Mouse (Mus musculus): ENCODE data around the gene Tmem266.

Gene Tmem266

GRCm38 (mm10) chr9:55326515-55327233 is at the start of gene Tmem266, which contains the start of gene Nrg4:
TSS of gene Tmem266 (plus strand) at chr9:55326913.
TSS of gene Nrg4 (minus strand) at chr9:55326844.
- DNase-seq: peak; percentile 58 to 60

GRCm38 (mm10) chr9:55277562-55277961 is 49.2 kb upstream of the Tmem266 start:
- DNase-seq: no peak

- no peak for DNase-seq
These were observed 47.4 kb upstream of the Tmem266 start for GRCm38 (mm10) chr9:55279114-55279825.

GRCm38 (mm10) chr9:55283516-55283915 is 43.2 kb upstream of the Tmem266 start:
- peak; percentile 11 to 12 for DNase-seq

GRCm38 (mm10) chr9:55285197-55285596 is 41.5 kb upstream of the Tmem266 start:
- no peak for DNase-seq

- no peak for DNase-seq
These were observed 37.1 kb upstream of the Tmem266 start for GRCm38 (mm10) chr9:55289475-55290198.

- no peak for DNase-seq
These were observed 34.7 kb upstream of the Tmem266 start for GRCm38 (mm10) chr9:55291966-55292365.

- DNase-seq: no peak
These were observed 30.5 kb upstream of the Tmem266 start for GRCm38 (mm10) chr9:55296221-55296620.

GRCm38 (mm10) chr9:55307066-55307465 is 19.6 kb upstream of the Tmem266 start:
- DNase-seq: no peak

GRCm38 (mm10) chr9:55307557-55307956 is 19.2 kb upstream of the Tmem266 start:
- no peak for DNase-seq

- no peak for DNase-seq
These were observed 18.3 kb upstream of the Tmem266 start for GRCm38 (mm10) chr9:55308455-55308854.

GRCm38 (mm10) chr9:55311560-55311959 is 15.2 kb upstream of the Tmem266 start:
- peak; percentile 6 to 9 for DNase-seq

GRCm38 (mm10) chr9:55313619-55314261 is 13.0 kb upstream of the Tmem266 start:
- DNase-seq: no peak

- DNase-seq: no peak
These were observed 4.1 kb upstream of the Tmem266 start for GRCm38 (mm10) chr9:55322641-55323040.

- no peak for DNase-seq
These were observed 2.6 kb upstream of the Tmem266 start for GRCm38 (mm10) chr9:55324085-55324484.

- no peak for DNase-seq
These were observed 2.2 kb upstream of the Tmem266 start for GRCm38 (mm10) chr9:55324516-55324915.

- DNase-seq: no peak
These were observed 1.7 kb upstream of the Tmem266 start for GRCm38 (mm10) chr9:55325061-55325460.

GRCm38 (mm10) chr9:55325564-55326514 is 874 bp upstream of the Tmem266 start:
- DNase-seq: no peak

GRCm38 (mm10) chr9:55327234-55327615 is 512 bp downstream of the Tmem266 start:
- DNase-seq: peak in 1 of 2 experiments; percentile 9

GRCm38 (mm10) chr9:55328151-55328918 is 1.6 kb downstream of the Tmem266 start:
- no peak for DNase-seq

GRCm38 (mm10) chr9:55329401-55329800 is 2.7 kb downstream of the Tmem266 start:
- DNase-seq: no peak

Data from thymus, adult 18-20 months (tissue).